Mouse (Mus musculus): ENCODE data around the gene Ermn. TPM values are rescaled to one million over a fixed set of nuclear protein-coding genes. Genes with fewer than 3 reads are reported as not detected.

Gene Ermn
- 0.07 TPM in 1 of 2 replicates, not detected in the other for polyA plus RNA-seq (2014; fragmentation: Nextera tagmentation; extraction: Ambion mirVana)

- 50% methylated on average over 7 of the region's 7 CpGs for WGBS
- Histone ChIP-seq H3K9ac (replicated peaks; ENCODE audit: low read depth, low read length) (no peak within 1 kb of the TSS), H3K4me1 (ENCODE audit: control insufficient read depth, insufficient read depth, low read length) (no peaks in the 10 kb centered on the region), H3K36me3 (ENCODE audit: control insufficient read depth, insufficient read depth, low read length) (no peaks in the 10 kb centered on the region), H3K4me3 (ENCODE audit: low read depth, low read length) (no peak within 1 kb of the TSS), H3K4me2 (replicated peaks; ENCODE audit: low read depth, low read length) (no peak within 1 kb of the TSS), H3K27me3 (ENCODE audit: control insufficient read depth, insufficient read depth, low read length) (no peaks in the 10 kb centered on the region), H3K27ac (ENCODE audit: low read length) (no peak within 1 kb of the TSS), H3K9me3 (ENCODE audit: control insufficient read depth, low read depth, low read length) (no peaks in the 10 kb centered on the region)
- no peak for ATAC-seq (ENCODE audit: insufficient number of reproducible peaks, insufficient read depth, low FRiP score, low read depth)
Observed at GRCm38 (mm10) chr2:58052821-58053581, at the start of gene Ermn. Ermn (minus strand) TSS chr2:58052864.

GRCm38 (mm10) chr2:58094818-58095217, 42.2 kb upstream of the Ermn start:
- Histone ChIP-seq H3K4me3 (ENCODE audit: low read depth, low read length) (no peak overlapping the region), H3K4me2 (replicated peaks; ENCODE audit: low read depth, low read length) (no peak overlapping the region), H3K9ac (replicated peaks; ENCODE audit: low read depth, low read length) (no peak overlapping the region), H3K9me3 (ENCODE audit: control insufficient read depth, low read depth, low read length) (no peaks in the 10 kb centered on the region), H3K27me3 (ENCODE audit: control insufficient read depth, insufficient read depth, low read length) (no peaks in the 10 kb centered on the region), H3K36me3 (ENCODE audit: control insufficient read depth, insufficient read depth, low read length) (no peaks in the 10 kb centered on the region), H3K4me1 (ENCODE audit: control insufficient read depth, insufficient read depth, low read length) (no peaks in the 10 kb centered on the region), H3K27ac (ENCODE audit: low read length) (no peak overlapping the region)
- ATAC-seq (ENCODE audit: insufficient number of reproducible peaks, insufficient read depth, low FRiP score, low read depth) = no peak
- WGBS = 50% methylated on average over 1 of the region's 1 CpGs

- no peak overlapping the region for H3K9ac ChIP-seq (replicated peaks; ENCODE audit: low read depth, low read length)
- 67% methylated on average over 1 of the region's 1 CpGs for WGBS
- H3K27ac ChIP-seq (ENCODE audit: low read length) = no peak overlapping the region
Observed at GRCm38 (mm10) chr2:58086420-58086819, 33.8 kb upstream of the Ermn start.

GRCm38 (mm10) chr2:58079849-58080248, 27.2 kb upstream of the Ermn start:
- no peaks in the 10 kb centered on the region for H3K27me3 ChIP-seq (ENCODE audit: control insufficient read depth, insufficient read depth, low read length)
- no peak overlapping the region for H3K9ac ChIP-seq (replicated peaks; ENCODE audit: low read depth, low read length)
- no peak overlapping the region for H3K4me3 ChIP-seq (ENCODE audit: low read depth, low read length)
- no peak overlapping the region for H3K4me2 ChIP-seq (replicated peaks; ENCODE audit: low read depth, low read length)
- H3K4me1 ChIP-seq (ENCODE audit: control insufficient read depth, insufficient read depth, low read length) = no peaks in the 10 kb centered on the region
- no peaks in the 10 kb centered on the region for H3K9me3 ChIP-seq (ENCODE audit: control insufficient read depth, low read depth, low read length)
- no peak overlapping the region for H3K27ac ChIP-seq (ENCODE audit: low read length)
- ATAC-seq (ENCODE audit: insufficient number of reproducible peaks, insufficient read depth, low FRiP score, low read depth) = no peak
- WGBS = 58% methylated on average over 1 of the region's 1 CpGs
- no peaks in the 10 kb centered on the region for H3K36me3 ChIP-seq (ENCODE audit: control insufficient read depth, insufficient read depth, low read length)

More at GRCm38 (mm10) chr2:58086420-58086819, 33.8 kb upstream of the Ermn start:
- no peaks in the 10 kb centered on the region for H3K9me3 ChIP-seq (ENCODE audit: control insufficient read depth, low read depth, low read length)
- H3K36me3 ChIP-seq (ENCODE audit: control insufficient read depth, insufficient read depth, low read length) = no peaks in the 10 kb centered on the region
- ATAC-seq (ENCODE audit: insufficient number of reproducible peaks, insufficient read depth, low FRiP score, low read depth) = no peak
- H3K4me1 ChIP-seq (ENCODE audit: control insufficient read depth, insufficient read depth, low read length) = no peaks in the 10 kb centered on the region
- no peak overlapping the region for H3K4me3 ChIP-seq (ENCODE audit: low read depth, low read length)
- no peak overlapping the region for H3K4me2 ChIP-seq (replicated peaks; ENCODE audit: low read depth, low read length)
- no peaks in the 10 kb centered on the region for H3K27me3 ChIP-seq (ENCODE audit: control insufficient read depth, insufficient read depth, low read length)

- no peak overlapping the region for H3K9ac ChIP-seq (replicated peaks; ENCODE audit: low read depth, low read length)
- no peaks in the 10 kb centered on the region for H3K9me3 ChIP-seq (ENCODE audit: control insufficient read depth, low read depth, low read length)
- H3K4me2 ChIP-seq (replicated peaks; ENCODE audit: low read depth, low read length) = no peak overlapping the region
- no peaks in the 10 kb centered on the region for H3K36me3 ChIP-seq (ENCODE audit: control insufficient read depth, insufficient read depth, low read length)
- H3K4me3 ChIP-seq (ENCODE audit: low read depth, low read length) = no peak overlapping the region
- H3K27me3 ChIP-seq (ENCODE audit: control insufficient read depth, insufficient read depth, low read length) = no peaks in the 10 kb centered on the region
- no peak overlapping the region for H3K27ac ChIP-seq (ENCODE audit: low read length)
- no peaks in the 10 kb centered on the region for H3K4me1 ChIP-seq (ENCODE audit: control insufficient read depth, insufficient read depth, low read length)
- ATAC-seq (ENCODE audit: insufficient number of reproducible peaks, insufficient read depth, low FRiP score, low read depth) = no peak
Observed at GRCm38 (mm10) chr2:58055383-58055782, 2.7 kb upstream of the Ermn start.

GRCm38 (mm10) chr2:58041867-58042266, 10.8 kb downstream of the Ermn start:
- ATAC-seq (ENCODE audit: insufficient number of reproducible peaks, insufficient read depth, low FRiP score, low read depth) = no peak
- Histone ChIP-seq H3K9ac (replicated peaks; ENCODE audit: low read depth, low read length) (no peak overlapping the region), H3K27me3 (ENCODE audit: control insufficient read depth, insufficient read depth, low read length) (no peaks in the 10 kb centered on the region), H3K36me3 (ENCODE audit: control insufficient read depth, insufficient read depth, low read length) (no peaks in the 10 kb centered on the region), H3K9me3 (ENCODE audit: control insufficient read depth, low read depth, low read length) (no peaks in the 10 kb centered on the region), H3K4me3 (ENCODE audit: low read depth, low read length) (no peak overlapping the region), H3K4me1 (ENCODE audit: control insufficient read depth, insufficient read depth, low read length) (no peaks in the 10 kb centered on the region), H3K4me2 (replicated peaks; ENCODE audit: low read depth, low read length) (no peak overlapping the region), H3K27ac (ENCODE audit: low read length) (no peak overlapping the region)
- WGBS = 54% methylated on average over 7 of the region's 7 CpGs

- Histone ChIP-seq H3K9ac (replicated peaks; ENCODE audit: low read depth, low read length) (no peak overlapping the region), H3K4me3 (ENCODE audit: low read depth, low read length) (no peak overlapping the region), H3K27me3 (ENCODE audit: control insufficient read depth, insufficient read depth, low read length) (no peaks in the 10 kb centered on the region), H3K27ac (ENCODE audit: low read length) (no peak overlapping the region), H3K4me1 (ENCODE audit: control insufficient read depth, insufficient read depth, low read length) (no peaks in the 10 kb centered on the region), H3K9me3 (ENCODE audit: control insufficient read depth, low read depth, low read length) (no peaks in the 10 kb centered on the region), H3K36me3 (ENCODE audit: control insufficient read depth, insufficient read depth, low read length) (no peaks in the 10 kb centered on the region), H3K4me2 (replicated peaks; ENCODE audit: low read depth, low read length) (no peak overlapping the region)
- 83% methylated on average over 2 of the region's 2 CpGs for WGBS
- no peak for ATAC-seq (ENCODE audit: insufficient number of reproducible peaks, insufficient read depth, low FRiP score, low read depth)
Observed at GRCm38 (mm10) chr2:58036926-58037325, 15.7 kb downstream of the Ermn start.

- Histone ChIP-seq H3K36me3 (ENCODE audit: control insufficient read depth, insufficient read depth, low read length) (no peaks in the 10 kb centered on the region), H3K4me1 (ENCODE audit: control insufficient read depth, insufficient read depth, low read length) (no peaks in the 10 kb centered on the region), H3K4me3 (ENCODE audit: low read depth, low read length) (no peak overlapping the region), H3K4me2 (replicated peaks; ENCODE audit: low read depth, low read length) (no peak overlapping the region), H3K9ac (replicated peaks; ENCODE audit: low read depth, low read length) (no peak overlapping the region), H3K27me3 (ENCODE audit: control insufficient read depth, insufficient read depth, low read length) (no peaks in the 10 kb centered on the region), H3K9me3 (ENCODE audit: control insufficient read depth, low read depth, low read length) (no peaks in the 10 kb centered on the region), H3K27ac (ENCODE audit: low read length) (no peak overlapping the region)
- no peak for ATAC-seq (ENCODE audit: insufficient number of reproducible peaks, insufficient read depth, low FRiP score, low read depth)
- 79% methylated on average over 4 of the region's 4 CpGs for WGBS
Observed at GRCm38 (mm10) chr2:58035635-58036034, 17.0 kb downstream of the Ermn start.

GRCm38 (mm10) chr2:58031431-58031830, 21.2 kb downstream of the Ermn start:
- ATAC-seq (ENCODE audit: insufficient number of reproducible peaks, insufficient read depth, low FRiP score, low read depth) = no peak
- Histone ChIP-seq H3K4me1 (ENCODE audit: control insufficient read depth, insufficient read depth, low read length) (no peaks in the 10 kb centered on the region), H3K4me3 (ENCODE audit: low read depth, low read length) (no peak overlapping the region), H3K4me2 (replicated peaks; ENCODE audit: low read depth, low read length) (no peak overlapping the region), H3K9me3 (ENCODE audit: control insufficient read depth, low read depth, low read length) (no peaks in the 10 kb centered on the region), H3K36me3 (ENCODE audit: control insufficient read depth, insufficient read depth, low read length) (no peaks in the 10 kb centered on the region), H3K9ac (replicated peaks; ENCODE audit: low read depth, low read length) (no peak overlapping the region), H3K27ac (ENCODE audit: low read length) (no peak overlapping the region), H3K27me3 (ENCODE audit: control insufficient read depth, insufficient read depth, low read length) (no peaks in the 10 kb centered on the region)
- 75% methylated on average over 3 of the region's 3 CpGs for WGBS

Measured in stomach, embryonic 14.5 days (tissue).